Mouse (Mus musculus): ENCODE data around the gene Draxin. TPM values are rescaled to one million over a fixed set of nuclear protein-coding genes. Genes with fewer than 3 reads are reported as not detected.

Draxin gene
- polyA plus RNA-seq, 1 experiment from 2014 or later = 0.24 TPM

DNA sequence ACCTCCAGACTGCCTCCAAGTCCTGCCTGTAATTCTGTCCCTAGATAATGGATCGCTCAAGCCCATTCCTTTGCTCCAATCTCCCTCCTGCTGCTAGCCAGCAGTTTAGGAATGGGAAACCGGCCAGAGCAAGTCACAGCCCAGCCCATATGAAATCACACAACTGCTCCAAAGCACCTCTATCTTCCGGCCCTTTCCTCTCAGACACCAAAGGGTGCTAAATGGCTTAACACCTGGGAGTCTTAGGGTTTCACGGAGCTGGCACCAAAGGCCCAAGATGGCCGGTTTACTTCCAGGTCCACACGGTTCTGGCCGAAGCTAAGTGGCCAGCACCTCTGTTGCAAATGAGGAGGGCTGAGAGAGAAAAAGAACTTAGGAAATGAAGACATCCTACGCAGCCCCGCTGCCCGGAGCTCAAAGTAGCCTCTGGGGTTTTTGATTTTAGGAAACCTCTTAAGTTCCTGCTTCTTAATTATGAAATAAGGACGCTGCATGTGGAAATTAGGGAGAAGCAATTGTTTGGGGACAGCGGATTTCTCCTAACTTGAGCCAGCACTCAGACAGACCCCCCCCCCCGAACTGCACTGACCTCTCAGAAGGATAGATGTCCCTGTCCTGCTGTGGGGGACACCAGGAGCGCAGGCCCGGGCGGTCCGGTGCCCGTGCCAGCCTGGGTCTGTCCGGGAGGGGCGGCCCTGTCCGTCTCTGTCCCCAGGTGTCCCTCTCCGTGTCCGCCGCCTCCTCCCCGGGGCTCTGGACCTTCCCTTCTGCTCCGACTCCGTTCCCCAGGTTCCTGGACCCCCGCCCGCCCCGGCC is 43.2 kb downstream of the Draxin start:
- Histone ChIP-seq H3K4me3 (replicated peaks) (peak overlapping the region; percentile 78), H3K27me3 (replicated peaks) (no peaks in the 10 kb centered on the region), H3K4me2 (replicated peaks) (peak overlapping the region; percentile 77), H3K4me1 (replicated peaks) (peaks cover 25% of the 10 kb centered on the region), H3K27ac (peak overlapping the region; percentile 66), H3K9me3 (no peaks in the 10 kb centered on the region), H3K36me3 (no peaks in the 10 kb centered on the region; the same call in 1 of the 2 replicates), H3K9ac (peak overlapping the region; percentile 84)
- 5% methylated on average over 30 of the region's 30 CpGs for WGBS
- ATAC-seq = peak; percentile 66

DNA sequence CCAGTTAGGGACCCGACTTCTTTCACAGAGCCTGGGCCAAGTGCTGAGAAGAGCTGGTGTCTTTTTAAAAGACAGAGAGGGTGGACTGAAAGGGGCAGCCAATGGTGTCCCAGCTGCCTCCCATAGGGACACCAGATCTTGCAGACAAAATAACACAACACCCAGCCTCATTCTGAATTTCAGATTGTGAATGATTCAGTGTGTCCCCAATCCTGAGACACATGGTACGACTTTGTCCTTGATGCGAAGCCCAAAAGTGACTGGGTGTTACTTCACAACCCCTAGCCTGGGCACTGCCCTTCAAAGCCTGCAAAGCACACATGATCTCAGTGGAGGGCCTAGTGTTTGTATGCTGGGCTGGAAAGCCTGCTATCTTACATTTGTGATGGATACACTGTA is 44.6 kb downstream of the Draxin start:
- Histone ChIP-seq H3K27ac (no peak overlapping the region), H3K4me3 (replicated peaks) (no peak overlapping the region), H3K36me3 (no peaks in the 10 kb centered on the region; the same call in 1 of the 2 replicates), H3K27me3 (replicated peaks) (no peaks in the 10 kb centered on the region), H3K4me2 (replicated peaks) (no peak overlapping the region), H3K9me3 (no peaks in the 10 kb centered on the region), H3K9ac (no peak overlapping the region), H3K4me1 (replicated peaks) (peaks cover 25% of the 10 kb centered on the region)
- no peak for ATAC-seq
- WGBS = 81% methylated on average over 3 of the region's 3 CpGs

DNA sequence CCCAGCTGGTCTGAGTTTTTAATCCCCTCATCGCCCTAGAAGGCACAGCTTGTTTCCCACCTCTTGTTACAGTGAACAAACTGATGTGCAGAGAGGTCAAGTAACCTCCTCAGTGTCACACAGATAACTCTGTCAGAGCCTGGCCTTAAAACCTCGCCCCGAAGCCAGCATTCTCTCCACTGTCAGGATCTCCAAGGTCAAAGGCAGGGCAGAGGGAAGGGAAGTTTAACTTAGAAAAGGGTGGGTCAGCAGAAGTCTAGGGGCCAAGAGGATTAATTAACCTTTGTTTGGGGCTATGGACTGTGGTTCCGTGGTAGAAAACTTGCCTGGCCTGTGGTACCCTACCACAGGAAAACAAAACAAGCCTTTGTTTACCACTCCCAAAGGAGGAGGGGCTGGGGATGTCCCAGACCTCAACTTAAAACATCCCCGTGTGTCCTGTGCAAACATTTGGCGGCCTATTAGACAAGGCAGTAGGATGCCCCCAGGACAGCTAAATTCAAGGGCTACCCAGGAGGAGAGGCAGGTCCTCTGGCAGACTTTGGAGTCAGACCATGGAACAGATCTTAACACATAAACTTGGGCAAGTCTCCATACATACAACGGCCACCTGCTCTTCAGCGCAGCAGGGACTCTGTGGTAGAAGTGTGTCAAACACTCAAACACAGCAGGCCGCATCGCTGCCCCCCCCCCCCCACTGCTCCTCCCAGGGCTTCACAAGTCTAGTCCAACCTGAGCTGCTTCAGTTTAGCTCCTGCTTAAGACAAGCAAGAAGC is 45.2 kb downstream of the Draxin start:
- no peak for ATAC-seq
- H3K9ac ChIP-seq = no peak overlapping the region

DNA sequence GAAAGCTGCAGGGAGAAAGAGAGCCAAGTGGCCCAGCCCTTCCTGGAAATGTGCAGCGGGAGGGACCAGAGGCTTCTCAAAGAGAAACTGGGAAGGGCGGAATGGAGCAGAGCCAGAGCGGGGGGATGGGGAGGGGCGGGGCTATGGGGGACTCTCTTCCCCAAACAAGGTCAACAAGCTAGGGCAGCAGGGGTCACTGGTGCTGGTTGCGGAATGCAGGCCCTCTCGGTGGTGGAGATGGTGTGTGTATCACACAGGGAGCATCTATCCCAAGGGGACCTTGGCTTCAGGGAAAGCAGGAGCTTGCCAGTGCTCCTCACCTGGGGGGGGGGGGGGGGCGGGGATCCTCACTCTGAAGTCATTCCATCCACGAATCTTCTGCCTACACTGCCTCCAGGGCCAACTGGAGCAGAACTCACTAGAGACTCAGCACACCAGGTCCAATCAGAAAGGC is 46.2 kb downstream of the Draxin start:
- no peak for ATAC-seq
- Histone ChIP-seq H3K9ac (no peak overlapping the region), H3K4me1 (replicated peaks) (peaks cover 25% of the 10 kb centered on the region), H3K27ac (no peak overlapping the region), H3K9me3 (no peaks in the 10 kb centered on the region), H3K4me2 (replicated peaks) (no peak overlapping the region), H3K36me3 (peaks cover 3% of the 10 kb centered on the region; the same call in 1 of the 2 replicates), H3K27me3 (replicated peaks) (no peaks in the 10 kb centered on the region), H3K4me3 (replicated peaks) (no peak overlapping the region)
- WGBS = 26% methylated on average over 8 of the region's 8 CpGs

More for the DNA sequence above, 45.2 kb downstream of the Draxin start:
- Histone ChIP-seq H3K4me3 (replicated peaks) (no peak overlapping the region), H3K36me3 (peaks cover under 1% of the 10 kb centered on the region; the same call in 1 of the 2 replicates), H3K27me3 (replicated peaks) (no peaks in the 10 kb centered on the region), H3K9me3 (no peaks in the 10 kb centered on the region), H3K4me2 (replicated peaks) (no peak overlapping the region), H3K27ac (no peak overlapping the region), H3K4me1 (replicated peaks) (peaks cover 25% of the 10 kb centered on the region)
- 40% methylated on average over 10 of the region's 10 CpGs for WGBS

DNA sequence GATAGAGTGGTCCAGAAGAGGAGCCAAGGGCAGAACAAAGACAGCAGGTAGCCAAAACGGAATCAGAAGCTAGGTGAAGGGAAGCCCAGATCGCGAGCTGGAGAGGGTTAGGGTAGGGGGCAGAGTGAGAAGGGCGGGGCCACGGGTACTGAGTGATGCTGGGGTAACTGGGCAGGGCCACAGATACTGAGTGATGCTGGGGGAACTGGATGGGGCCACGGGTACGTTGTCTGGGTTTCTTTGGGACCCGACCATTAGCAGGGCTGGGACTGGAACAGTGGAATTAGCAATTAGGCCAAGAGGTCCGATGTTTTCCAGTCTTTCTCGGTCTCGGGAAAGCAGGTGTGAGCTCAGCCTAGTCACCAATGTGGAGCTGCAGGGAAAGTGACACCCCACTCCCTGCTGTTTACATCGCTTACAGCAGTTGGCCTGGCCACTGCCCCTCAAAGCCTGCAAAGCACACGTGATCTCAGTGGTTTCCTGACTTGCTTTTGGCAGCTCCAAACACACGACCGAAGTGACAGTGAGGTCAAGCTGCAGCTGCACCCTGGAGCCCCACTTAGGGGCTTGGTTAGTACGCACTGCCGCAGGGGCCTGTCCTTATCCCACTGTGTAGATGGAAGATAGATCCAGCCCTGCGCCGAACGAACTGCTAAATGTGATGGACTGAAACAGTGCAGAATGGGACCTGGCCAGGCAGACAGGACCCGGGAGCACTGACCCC is 47.2 kb downstream of the Draxin start:
- no peak overlapping the region for H3K4me3 ChIP-seq (replicated peaks)
- no peaks in the 10 kb centered on the region for H3K9me3 ChIP-seq
- no peaks in the 10 kb centered on the region for H3K27me3 ChIP-seq (replicated peaks)
- H3K9ac ChIP-seq = no peak overlapping the region
- 56% methylated on average over 21 of the region's 21 CpGs for WGBS
- ATAC-seq = no peak
- no peak overlapping the region for H3K4me2 ChIP-seq (replicated peaks)
- peaks cover 25% of the 10 kb centered on the region for H3K4me1 ChIP-seq (replicated peaks)
- no peak overlapping the region for H3K27ac ChIP-seq
- peaks cover 3% of the 10 kb centered on the region; the same call in 1 of the 2 replicates for H3K36me3 ChIP-seq

DNA sequence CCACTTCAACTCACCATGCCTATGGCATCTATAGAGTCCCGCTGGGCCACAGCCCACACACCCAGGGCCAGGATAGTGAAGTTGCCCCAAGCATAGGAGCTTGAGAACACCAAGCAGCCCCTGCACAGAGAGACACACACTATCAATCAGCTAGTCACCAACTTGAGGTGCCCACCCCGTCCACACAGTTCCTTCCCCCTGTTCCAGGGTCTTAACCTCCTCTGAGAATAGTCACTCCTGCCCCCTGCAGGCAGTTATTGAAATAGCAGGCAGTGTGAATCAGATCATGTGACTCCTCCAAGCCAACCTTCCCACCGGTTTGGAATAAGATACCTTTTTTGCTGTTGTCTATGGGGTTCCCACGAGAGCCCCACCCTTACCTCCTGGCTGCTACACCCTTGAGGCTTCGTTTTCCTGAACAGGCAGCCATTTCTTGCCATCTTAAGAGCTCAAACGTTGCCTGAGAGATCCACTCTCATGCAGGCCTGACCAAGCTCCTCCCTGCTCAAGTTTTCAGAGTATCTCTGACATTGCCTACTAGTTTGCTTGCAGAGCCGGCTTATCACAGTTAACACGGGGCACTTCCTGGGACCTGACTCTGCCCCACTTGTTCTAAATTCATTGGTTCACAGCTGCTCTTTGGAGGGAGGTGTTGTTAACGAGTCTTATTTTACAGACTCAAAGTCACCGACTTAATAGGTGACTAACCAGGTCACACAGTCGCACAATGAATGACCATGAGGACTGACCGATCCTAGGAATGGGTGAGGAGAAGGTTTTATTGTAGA is 48.0 kb downstream of the Draxin start:
- Histone ChIP-seq H3K9me3 (no peaks in the 10 kb centered on the region), H3K4me1 (replicated peaks) (peaks cover 25% of the 10 kb centered on the region), H3K9ac (no peak overlapping the region), H3K4me3 (replicated peaks) (no peak overlapping the region), H3K27me3 (replicated peaks) (no peaks in the 10 kb centered on the region), H3K27ac (no peak overlapping the region), H3K4me2 (replicated peaks) (no peak overlapping the region), H3K36me3 (peaks cover 3% of the 10 kb centered on the region; the same call in 1 of the 2 replicates)
- ATAC-seq = no peak
- 51% methylated on average over 12 of the region's 12 CpGs for WGBS

DNA sequence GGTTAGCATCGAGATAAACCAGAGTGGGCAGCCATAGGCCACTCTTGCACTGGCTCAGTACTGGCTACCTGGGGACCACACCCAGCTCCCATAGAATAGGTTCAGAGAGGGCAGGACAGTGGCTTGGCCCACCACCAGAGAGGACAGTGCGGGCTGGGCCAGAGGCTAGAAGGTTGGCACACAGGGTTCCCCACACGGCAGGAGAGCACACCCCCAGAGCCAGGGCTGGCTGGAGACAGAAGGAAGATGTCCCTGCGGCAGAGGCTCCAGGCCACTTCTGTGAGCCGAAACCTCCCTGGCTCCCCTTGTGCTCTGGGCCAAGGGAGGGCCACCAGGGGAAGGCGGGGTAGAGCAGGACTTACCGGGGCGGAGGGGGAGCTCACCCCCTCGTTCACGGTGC is 49.3 kb downstream of the Draxin start:
- H3K27me3 ChIP-seq (replicated peaks) = no peaks in the 10 kb centered on the region
- no peak for ATAC-seq
- H3K36me3 ChIP-seq = peaks cover 3% of the 10 kb centered on the region; the same call in 1 of the 2 replicates
- H3K9ac ChIP-seq = no peak overlapping the region
- no peaks in the 10 kb centered on the region for H3K9me3 ChIP-seq
- H3K4me1 ChIP-seq (replicated peaks) = peaks cover 15% of the 10 kb centered on the region
- no peak overlapping the region for H3K4me3 ChIP-seq (replicated peaks)
- no peak overlapping the region for H3K27ac ChIP-seq
- no peak overlapping the region for H3K4me2 ChIP-seq (replicated peaks)
- 92% methylated on average over 10 of the region's 10 CpGs for WGBS

DNA sequence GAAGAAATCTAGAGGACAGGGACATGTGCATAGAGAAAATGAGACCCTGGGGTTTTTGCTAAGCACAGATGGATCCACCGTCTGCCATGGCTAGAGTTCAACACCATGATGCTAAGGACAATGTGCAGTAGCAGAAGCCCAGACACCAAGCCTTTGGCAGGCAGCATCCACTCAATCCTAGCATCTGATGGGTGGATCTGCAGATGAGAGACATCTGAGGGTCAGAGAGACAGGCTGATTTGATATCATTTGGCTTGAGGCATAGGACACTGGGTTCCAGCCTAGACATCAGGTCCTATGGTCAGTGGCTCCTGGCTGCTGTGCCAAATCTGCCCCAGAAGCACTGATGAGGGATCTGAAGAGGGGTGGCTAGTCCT is 49.9 kb downstream of the Draxin start:
- Histone ChIP-seq H3K36me3 (peaks cover 3% of the 10 kb centered on the region; the same call in 1 of the 2 replicates), H3K4me2 (replicated peaks) (no peak overlapping the region), H3K9me3 (no peaks in the 10 kb centered on the region), H3K4me1 (replicated peaks) (peaks cover 15% of the 10 kb centered on the region), H3K27me3 (replicated peaks) (no peaks in the 10 kb centered on the region), H3K27ac (no peak overlapping the region), H3K9ac (no peak overlapping the region), H3K4me3 (replicated peaks) (no peak overlapping the region)
- 87% methylated on average over 1 of the region's 1 CpGs for whole genome bisulfite sequencing
- no peak for ATAC-seq

DNA sequence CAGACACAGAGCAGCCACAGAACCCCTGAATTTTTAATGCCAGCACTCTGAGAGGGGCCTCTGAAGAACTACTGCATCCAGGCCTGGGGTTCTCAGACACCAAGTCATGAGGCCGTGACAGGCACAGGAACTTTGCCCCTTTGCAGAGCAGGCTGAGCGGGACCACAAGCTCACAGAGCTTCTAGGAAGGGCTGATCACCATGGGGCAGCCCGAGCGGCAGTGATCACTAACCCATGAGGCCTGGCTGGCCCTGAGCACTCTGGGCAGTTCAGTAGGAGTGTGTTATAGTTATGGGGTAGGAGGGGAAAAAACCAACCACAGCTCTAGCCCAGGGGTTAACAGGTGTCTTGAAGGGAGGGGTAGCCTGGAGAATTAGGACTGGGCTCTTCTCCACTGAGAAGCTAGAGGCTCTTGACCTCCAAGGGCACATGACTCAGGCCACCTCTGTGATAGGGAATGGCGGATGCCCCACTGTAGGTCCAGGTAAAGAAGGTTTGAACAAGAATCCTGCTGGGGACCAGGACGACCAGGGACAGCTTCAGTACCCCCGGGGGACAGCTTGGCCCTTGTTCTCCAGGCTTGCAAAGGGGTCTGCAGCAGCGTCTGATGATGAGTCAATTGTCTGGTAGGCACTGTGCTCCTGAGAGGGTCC is 50.4 kb downstream of the Draxin start:
- Histone ChIP-seq H3K9me3 (no peaks in the 10 kb centered on the region), H3K4me3 (replicated peaks) (no peak overlapping the region)
- 93% methylated on average over 8 of the region's 8 CpGs for WGBS

DNA sequence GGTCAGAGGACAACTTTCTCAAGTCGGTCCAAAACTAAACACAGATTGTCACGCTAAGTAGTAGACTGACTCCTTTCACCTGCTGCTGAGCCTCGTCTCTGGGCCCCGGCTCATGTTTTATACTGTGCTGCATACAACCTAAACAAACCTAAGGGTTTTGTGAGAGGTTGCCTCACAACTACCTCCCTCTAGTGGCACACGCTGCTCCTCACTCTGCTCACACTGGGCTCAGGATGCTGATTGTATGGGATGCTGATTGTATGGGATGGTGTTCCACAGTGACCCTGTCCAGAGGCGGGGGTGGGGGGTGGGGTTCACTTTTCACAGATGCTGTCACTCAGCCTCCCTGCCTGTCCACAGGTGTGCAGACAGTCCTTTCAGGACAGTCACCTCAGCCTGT is 51.3 kb downstream of the Draxin start:
- no peak for ATAC-seq
- peaks cover 3% of the 10 kb centered on the region; the same call in 1 of the 2 replicates for H3K36me3 ChIP-seq
- H3K27ac ChIP-seq = no peak overlapping the region
- no peak overlapping the region for H3K4me3 ChIP-seq (replicated peaks)
- H3K4me1 ChIP-seq (replicated peaks) = peaks cover 12% of the 10 kb centered on the region
- H3K4me2 ChIP-seq (replicated peaks) = no peak overlapping the region
- H3K27me3 ChIP-seq (replicated peaks) = no peaks in the 10 kb centered on the region
- no peaks in the 10 kb centered on the region for H3K9me3 ChIP-seq
- WGBS = 44% methylated on average over 6 of the region's 6 CpGs
- H3K9ac ChIP-seq = no peak overlapping the region

More for the DNA sequence above, 50.4 kb downstream of the Draxin start:
- Histone ChIP-seq H3K4me1 (replicated peaks) (peaks cover 12% of the 10 kb centered on the region), H3K36me3 (peaks cover 3% of the 10 kb centered on the region; the same call in 1 of the 2 replicates), H3K27ac (no peak overlapping the region), H3K27me3 (replicated peaks) (no peaks in the 10 kb centered on the region), H3K9ac (no peak overlapping the region), H3K4me2 (replicated peaks) (no peak overlapping the region)
- ATAC-seq = no peak

DNA sequence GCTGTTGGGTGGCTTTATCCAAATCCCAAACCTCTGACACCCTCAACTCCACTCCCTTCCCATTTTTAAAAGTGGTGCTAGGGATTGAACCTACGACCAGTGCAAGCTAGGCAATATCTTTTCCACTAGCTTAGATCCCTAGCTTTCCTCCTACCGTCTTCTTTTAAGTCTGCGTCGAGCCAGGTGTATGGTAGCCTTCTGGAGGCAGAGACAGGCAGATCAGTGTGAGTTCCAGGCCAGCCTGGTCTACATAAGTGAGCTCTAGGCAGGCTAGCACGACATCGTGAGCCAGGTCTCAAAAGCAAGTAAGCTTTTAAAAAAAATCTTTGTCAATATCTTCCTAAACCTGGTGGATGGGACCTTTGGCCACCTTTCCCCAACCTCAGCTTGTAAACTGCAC is 54.6 kb downstream of the Draxin start:
- no peak overlapping the region for H3K9ac ChIP-seq
- no peaks in the 10 kb centered on the region for H3K9me3 ChIP-seq
- no peaks in the 10 kb centered on the region for H3K27me3 ChIP-seq (replicated peaks)
- no peak overlapping the region for H3K4me2 ChIP-seq (replicated peaks)
- no peak overlapping the region for H3K27ac ChIP-seq
- H3K36me3 ChIP-seq = 0 out of 2 replicates have a peak, but pooled peaks cover 3% of the 10 kb centered on the region
- ATAC-seq = no peak
- H3K4me3 ChIP-seq (replicated peaks) = no peak overlapping the region
- 89% methylated on average over 6 of the region's 6 CpGs for WGBS
- H3K4me1 ChIP-seq (replicated peaks) = peaks cover 4% of the 10 kb centered on the region; the same call in 1 of the 2 replicates

Measured in intestine, embryonic 15.5 days (tissue).